Mouse (Mus musculus) embryonic facial prominence, embryonic 12.5 days (tissue): ENCODE results near the gene Sars. TPM values are rescaled to one million over a fixed set of nuclear protein-coding genes. Genes with fewer than 3 reads are reported as not detected.

Source experiments
- ATAC-seq: fragments of 200-750 bp; cut with Nextera tagmentation; 2 replicates; pipeline ENCODE4 v1.8.0; 2017; ENCODE audit not compliant: insufficient number of reproducible peaks, insufficient read depth, low FRiP score, low TSS enrichment
- H3K27ac ChIP-seq: fragments of 300-500 bp; sonication (generic); 2 replicates; pipeline ENCODE4 v1.5.1; 2016; ENCODE audit warnings: mild to moderate bottlenecking
- H3K27me3 ChIP-seq: fragments of 300-500 bp; sonication (generic); 2 replicates; pipeline ENCODE4 v1.6.1; 2016; ENCODE audit warnings: mild to moderate bottlenecking, moderate library complexity
- H3K36me3 ChIP-seq: fragments of 300-500 bp; sonication (generic); 2 replicates; pipeline ENCODE4 v1.6.1; 2016; ENCODE audit warnings: mild to moderate bottlenecking
- H3K4me1 ChIP-seq: fragments of 300-500 bp; sonication (generic); 2 replicates; pipeline ENCODE4 v1.6.1; 2016
- H3K4me2 ChIP-seq: fragments of 300-500 bp; sonication (generic); replicated peaks from 2 replicates; pipeline ENCODE4 v1.6.1; 2016; ENCODE audit warnings: mild to moderate bottlenecking, moderate library complexity
- H3K4me3 ChIP-seq: fragments of 300-500 bp; sonication (generic); 2 replicates; pipeline ENCODE4 v1.5.1; 2016; ENCODE audit warnings: mild to moderate bottlenecking
- H3K9ac ChIP-seq: fragments of 300-500 bp; sonication (generic); 2 replicates; pipeline ENCODE4 v1.6.1; 2016; ENCODE audit warnings: mild to moderate bottlenecking, moderate library complexity
- H3K9me3 ChIP-seq: fragments of 300-500 bp; sonication (generic); 2 replicates; pipeline ENCODE4 v1.6.1; 2016; ENCODE audit warnings: mild to moderate bottlenecking, moderate library complexity
- WGBS: fragments of 180-500 bp; shearing (Covaris S2); methylation state at CpG from one replicate; pipeline ENCODE4 v1.1.7; 2016; 5-methylcytosine and 5-hydroxymethylcytosine counted together
- polyA plus RNA-seq: library from polyadenylated mRNA; unstranded; fragments of >200 nt; fragmentation: Nextera tagmentation; extraction: Ambion mirVana; gene quantifications from 2 replicates; pipeline ENCODE4 v1.2.1, GENCODE M21; 2016

The Sars gene
- polyA plus RNA-seq, 1 experiment from 2014 or later, result 125 TPM

DNA sequence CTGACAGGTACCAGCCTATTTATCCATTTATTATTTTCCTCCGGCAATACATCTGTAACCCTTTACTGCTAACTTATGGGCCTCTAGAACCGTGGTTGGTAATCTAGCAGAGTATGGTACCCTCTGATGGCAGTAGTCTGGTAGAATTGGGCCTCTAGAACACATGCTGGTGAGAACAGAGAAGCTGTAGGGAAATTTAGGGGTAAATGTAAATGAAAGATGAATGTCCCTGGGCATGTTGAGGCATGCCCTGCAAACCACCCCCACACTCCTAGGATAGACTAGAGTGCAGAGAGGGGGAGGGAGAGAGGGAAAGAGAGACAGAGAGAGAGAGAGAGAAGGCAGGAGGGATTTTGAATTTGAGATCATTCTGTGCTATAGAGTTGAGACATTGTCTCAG, 60.6 kb downstream of the Sars start:
- H3K9me3 ChIP-seq, result no peaks in the 10 kb centered on the region
- 31% methylated on average over 2 of the region's 2 CpGs for WGBS
- H3K27ac ChIP-seq, result no peak overlapping the region
- ATAC-seq, result no peak
- peak overlapping the region; percentile 46 for H3K9ac ChIP-seq
- H3K4me1 ChIP-seq, result peaks cover 35% of the 10 kb centered on the region
- no peaks in the 10 kb centered on the region for H3K27me3 ChIP-seq
- H3K4me2 ChIP-seq, result peak overlapping the region; percentile 58
- peaks cover 20% of the 10 kb centered on the region for H3K36me3 ChIP-seq
- H3K4me3 ChIP-seq, result peak overlapping the region; percentile 51

DNA sequence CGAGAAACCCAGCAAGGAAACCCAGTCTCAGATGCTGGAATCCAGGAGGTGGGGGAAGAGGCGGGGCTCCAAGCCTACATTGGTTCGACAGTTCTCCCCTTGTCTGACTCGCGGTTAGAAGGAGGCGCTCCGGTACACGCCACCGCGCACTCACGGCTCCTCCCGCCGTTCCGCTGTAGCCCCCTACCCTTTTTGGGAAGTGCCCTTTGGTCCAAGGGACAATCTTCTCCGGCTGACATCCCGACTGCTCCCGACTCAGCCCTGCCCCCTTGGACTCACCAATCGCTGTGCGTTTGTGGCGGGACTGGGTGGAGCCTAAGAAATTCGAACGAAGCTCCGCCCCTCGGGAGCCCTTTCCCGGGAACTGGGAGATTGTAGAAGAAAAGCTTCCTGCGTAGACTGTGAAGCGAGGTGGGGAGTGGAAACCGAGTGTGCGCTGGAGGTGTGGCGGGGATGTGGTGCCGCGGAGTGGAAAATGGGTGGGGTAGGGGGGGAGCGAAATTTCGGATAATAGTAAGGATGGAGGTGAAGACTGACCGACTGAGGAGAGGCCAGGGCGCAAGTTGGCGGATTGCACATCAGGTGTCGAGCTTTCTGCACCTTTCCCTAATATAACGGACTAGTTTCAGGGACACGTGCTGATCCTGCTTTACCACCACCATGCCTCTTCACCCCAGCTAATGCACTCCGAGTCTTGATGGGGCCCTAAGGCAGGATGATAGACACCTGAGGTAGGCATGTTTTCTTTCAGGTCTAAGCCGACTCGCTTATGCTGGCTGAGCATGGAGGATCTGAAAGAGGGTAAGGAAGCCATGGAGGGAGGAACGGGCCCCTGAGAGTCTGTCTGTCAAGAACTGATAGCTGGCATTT, 61.3 kb downstream of the Sars start, which contains the start of gene Psrc1:
Psrc1 (plus strand) TSS at position 355 of the 870 bp plus-strand sequence.
- Histone ChIP-seq H3K9me3 (no peaks in the 10 kb centered on the region), H3K4me1 (peaks cover 32% of the 10 kb centered on the region), H3K27me3 (no peaks in the 10 kb centered on the region), H3K4me3 (peak within 1 kb of the TSS; percentile 51), H3K9ac (peak within 1 kb of the TSS; percentile 46), H3K27ac (peak within 1 kb of the TSS; percentile 92), H3K4me2 (peak within 1 kb of the TSS; percentile 58), H3K36me3 (peaks cover 20% of the 10 kb centered on the region)
- peak; percentile 79 for ATAC-seq
- under 1% methylated on average over 44 of the region's 44 CpGs for WGBS

DNA sequence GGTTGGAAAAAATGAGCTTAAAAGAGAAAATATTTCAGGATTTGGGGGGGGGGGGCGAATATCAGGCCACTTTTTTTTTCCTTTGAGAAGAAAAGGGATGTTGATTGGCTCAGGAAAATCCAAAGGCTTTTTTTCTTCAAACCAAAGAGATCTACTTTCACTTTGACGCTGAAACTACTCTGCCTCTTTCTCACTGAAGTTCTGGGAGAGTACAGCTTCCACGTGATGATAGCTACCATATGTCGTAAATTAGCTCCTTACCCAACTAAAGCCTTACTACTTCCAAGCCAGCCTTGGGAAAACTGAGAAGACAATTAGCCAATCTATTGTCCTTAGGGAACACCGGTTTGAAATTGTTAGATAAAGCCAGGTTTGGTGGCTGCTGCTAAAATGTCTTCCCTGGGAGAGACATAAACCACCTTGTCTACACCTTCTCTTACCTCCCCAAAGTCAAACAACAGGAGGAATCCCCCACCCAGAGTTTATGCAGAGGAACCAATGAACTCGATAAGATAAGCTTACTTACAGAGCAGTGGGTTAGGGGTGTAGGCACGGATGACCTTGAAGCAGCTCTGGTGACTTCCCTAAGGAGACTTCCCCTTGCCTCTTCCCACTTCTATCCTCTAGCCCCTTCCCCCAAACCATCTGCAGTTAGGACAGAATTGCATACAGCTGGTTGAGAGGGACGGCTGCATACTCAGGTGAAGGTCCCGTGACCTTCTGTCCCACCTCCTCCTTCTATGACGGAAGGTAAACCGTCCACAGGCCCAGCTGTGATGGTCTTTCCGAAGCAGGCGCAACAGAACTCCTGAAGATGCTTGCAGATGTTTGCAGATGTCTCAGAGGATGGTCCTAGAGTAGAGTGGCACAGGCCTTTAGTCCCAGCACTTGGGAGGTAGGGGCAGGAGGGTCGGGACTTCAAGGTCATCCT, 62.8 kb downstream of the Sars start:
- peak overlapping the region; percentile 92 for H3K27ac ChIP-seq
- no peaks in the 10 kb centered on the region for H3K27me3 ChIP-seq
- H3K4me3 ChIP-seq, result peak overlapping the region; percentile 51
- H3K36me3 ChIP-seq, result peaks cover 13% of the 10 kb centered on the region
- H3K9ac ChIP-seq, result no peak overlapping the region; the same call in 1 of the 2 replicates
- H3K4me2 ChIP-seq, result peak overlapping the region; percentile 58
- H3K4me1 ChIP-seq, result peaks cover 32% of the 10 kb centered on the region
- ATAC-seq, result no peak
- no peaks in the 10 kb centered on the region for H3K9me3 ChIP-seq
- WGBS, result 41% methylated on average over 14 of the region's 14 CpGs

GRCm38 (mm10) chr3:108380695-108381094, 64.3 kb downstream of the Sars start:
- no peak overlapping the region for H3K4me2 ChIP-seq
- H3K27me3 ChIP-seq, result no peaks in the 10 kb centered on the region
- no peak for ATAC-seq
- H3K27ac ChIP-seq, result no peak overlapping the region
- H3K36me3 ChIP-seq, result no peaks in the 10 kb centered on the region
- no peak overlapping the region for H3K4me3 ChIP-seq
- H3K9me3 ChIP-seq, result no peaks in the 10 kb centered on the region
- no peak overlapping the region for H3K9ac ChIP-seq
- H3K4me1 ChIP-seq, result peaks cover 32% of the 10 kb centered on the region
- 82% methylated on average over 6 of the region's 6 CpGs for WGBS

- Histone ChIP-seq H3K27me3 (no peaks in the 10 kb centered on the region), H3K27ac (no peak overlapping the region), H3K4me2 (no peak overlapping the region), H3K9ac (no peak overlapping the region), H3K4me1 (peaks cover 20% of the 10 kb centered on the region), H3K4me3 (no peak overlapping the region), H3K9me3 (no peaks in the 10 kb centered on the region), H3K36me3 (no peaks in the 10 kb centered on the region)
- 73% methylated on average over 7 of the region's 7 CpGs for WGBS
- no peak for ATAC-seq
These were observed 65.9 kb downstream of the Sars start for GRCm38 (mm10) chr3:108378875-108379663.

Other genes with a start within 250 kb of the Sars start
- gene Cyb561d1, start 244.0 kb downstream of the Sars start, polyA plus RNA-seq, result 2.6 and 2.7 TPM in 2 replicates
- 27.2 and 29.4 TPM in 2 replicates for gene Atxn7l2, start 234.3 kb downstream of the Sars start, polyA plus RNA-seq
- 0.85 and 1.1 TPM in 2 replicates for gene Sypl2, start 218.6 kb downstream of the Sars start, polyA plus RNA-seq
- gene Psma5, start 188.3 kb downstream of the Sars start, polyA plus RNA-seq, result 263 and 288 TPM in 2 replicates
- gene Sort1, start 161.1 kb downstream of the Sars start, polyA plus RNA-seq, result 15.8 and 18.2 TPM in 2 replicates
- 0.13 and 0.18 TPM in 2 replicates for gene Mybphl, start 80.3 kb downstream of the Sars start, polyA plus RNA-seq
- gene Psrc1, start 61.4 kb downstream of the Sars start, polyA plus RNA-seq, result 73.4 and 78.1 TPM in 2 replicates
- gene Celsr2, start 29.7 kb downstream of the Sars start, polyA plus RNA-seq, result 9.5 and 11.0 TPM in 2 replicates
- gene 1700013F07Rik, start 88.9 kb upstream of the Sars start, polyA plus RNA-seq, result 0.26 and 0.37 TPM in 2 replicates
- gene 5330417C22Rik, start 91.3 kb upstream of the Sars start, polyA plus RNA-seq, result 0.67 and 1.3 TPM in 2 replicates
- 44.0 and 45.1 TPM in 2 replicates for gene Tmem167b, start 117.3 kb upstream of the Sars start, polyA plus RNA-seq
- gene Taf13, start 126.5 kb upstream of the Sars start, polyA plus RNA-seq, result 51.7 and 52.3 TPM in 2 replicates
- 17.5 and 17.6 TPM in 2 replicates for gene Wdr47, start 146.1 kb upstream of the Sars start, polyA plus RNA-seq
- 74.8 and 77.2 TPM in 2 replicates for gene Clcc1, start 208.7 kb upstream of the Sars start, polyA plus RNA-seq